Mouse (Mus musculus) left cerebral cortex, postnatal 36 days (tissue): Measurements from ENCODE around the gene AI661453. TPM values are rescaled to one million over a fixed set of nuclear protein-coding genes. Genes with fewer than 3 reads are reported as not detected.
"Not testable (repeated sequence)": the region's sequence is repeated elsewhere in the genome, so short reads cannot be mapped to it uniquely, and the experiment has no call there.

Experiments used
- DNase-seq, 2 experiments: peaks; one replicate each; pipeline ENCODE4 v3.0.0; 2021 to 2022; ENCODE audit warnings: low spot score in 2 of 2, mixed read lengths in 1 of 2
- intact Hi-C: fragments of 180-260 bp; cut with DNase I; formaldehyde crosslinking; loops from one replicate; pipeline ENCODE4 v1.15.1; 2025
- total RNA-seq, 2 experiments: library from RNA; stranded (reverse); gene quantifications; 2 replicates each; pipeline ENCODE4 v1.2.3; 2021

AI661453 gene
- under 1 TPM; 0.30 to 0.43 TPM for total RNA-seq

DNA sequence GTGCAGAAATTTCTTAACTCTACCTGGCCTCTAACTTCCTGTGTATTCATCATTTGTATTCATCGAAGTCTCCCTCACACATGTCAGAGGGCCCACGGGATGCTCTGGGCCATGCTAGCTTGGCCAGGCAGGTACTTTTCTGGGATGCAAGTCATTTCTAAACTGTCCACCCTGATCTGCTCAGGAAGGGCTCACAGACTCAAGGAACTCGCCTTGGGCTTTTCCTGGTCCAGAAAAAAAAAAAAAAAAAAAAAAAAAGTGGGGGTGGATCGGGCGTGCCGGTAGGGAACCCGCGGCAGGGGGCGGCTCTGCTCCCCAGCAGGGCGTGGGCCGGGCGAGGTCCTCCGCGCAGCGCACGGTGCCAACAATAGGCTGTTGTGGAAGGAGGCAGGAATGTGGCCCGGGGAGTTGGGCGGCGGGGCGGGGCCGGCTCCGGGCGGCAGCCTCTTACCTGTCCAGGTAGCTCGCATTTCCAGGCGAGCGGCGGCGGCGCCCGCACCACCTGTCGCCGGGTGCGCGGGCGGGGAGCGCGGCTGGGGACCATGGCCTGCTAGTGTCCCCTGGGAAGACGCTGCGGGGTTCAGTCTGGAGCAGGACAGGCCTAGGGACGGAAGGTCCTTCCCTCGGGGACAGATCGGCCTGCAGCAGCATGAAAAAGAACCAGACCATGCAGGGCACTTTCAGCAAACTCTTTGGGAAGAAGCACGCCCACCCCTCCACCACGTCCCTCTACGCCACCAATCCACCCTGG is at the start of gene AI661453:
Gene AI661453, plus strand, starts transcription at position 460 of the 751 bp plus-strand sequence.
- no peak for DNase-seq
- intact Hi-C loops: no loop called here

DNA sequence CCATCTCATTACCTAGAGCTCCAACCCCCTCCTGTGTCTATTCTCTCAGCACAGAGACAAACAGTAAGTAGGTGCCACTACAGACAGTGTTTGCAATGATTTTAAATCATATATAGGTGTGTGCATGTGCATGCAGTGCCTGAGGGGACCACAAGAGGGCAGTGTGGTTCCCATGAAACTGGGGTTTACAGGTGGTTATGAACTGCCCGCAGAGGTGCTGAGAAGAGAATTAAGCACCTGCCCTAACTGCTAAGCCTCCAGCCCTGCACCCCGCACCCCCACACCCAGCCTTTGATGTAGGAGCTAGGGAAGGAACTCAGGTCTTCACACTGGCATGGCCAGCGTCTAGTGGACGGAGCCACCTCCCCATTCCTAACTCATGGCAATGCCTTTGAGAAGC is 49.8 kb upstream of the AI661453 start:
- intact Hi-C loops: no loop called here

DNA sequence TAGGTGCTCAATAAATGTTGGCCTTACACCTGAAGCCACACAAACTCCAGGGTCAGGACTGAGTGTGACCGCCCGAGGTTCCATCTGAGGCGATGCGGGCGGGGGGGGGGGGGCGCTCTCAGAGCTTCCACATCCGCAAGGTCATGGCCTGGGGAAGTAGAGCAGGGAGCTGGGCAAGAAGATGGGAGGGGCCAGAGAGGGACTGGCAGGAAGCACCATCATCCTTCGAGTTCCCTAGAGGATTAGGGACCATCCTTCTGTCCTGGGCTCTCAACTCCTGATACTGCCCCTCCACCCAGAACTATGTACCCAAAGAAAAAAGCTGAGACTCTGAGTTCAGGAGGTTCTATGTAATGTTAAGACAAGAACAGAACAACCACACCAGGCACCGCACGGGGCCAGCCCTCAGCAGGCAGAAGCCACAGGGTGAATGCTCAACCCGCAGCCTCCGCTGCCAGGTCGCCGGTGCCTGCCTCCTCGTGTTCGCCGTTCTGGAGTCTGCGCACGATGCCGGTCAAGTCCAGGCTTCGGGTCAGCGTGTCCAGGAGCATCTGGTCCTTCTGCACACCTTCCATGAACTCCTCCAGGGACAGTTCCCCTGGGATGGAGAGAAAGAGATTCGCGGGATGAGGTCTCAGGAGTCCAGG is 42.1 kb upstream of the AI661453 start:
- intact Hi-C loops: no loop called here
- DNase-seq: no peak

More for the DNA sequence above, 49.8 kb upstream of the AI661453 start:
- DNase-seq: no peak

DNA sequence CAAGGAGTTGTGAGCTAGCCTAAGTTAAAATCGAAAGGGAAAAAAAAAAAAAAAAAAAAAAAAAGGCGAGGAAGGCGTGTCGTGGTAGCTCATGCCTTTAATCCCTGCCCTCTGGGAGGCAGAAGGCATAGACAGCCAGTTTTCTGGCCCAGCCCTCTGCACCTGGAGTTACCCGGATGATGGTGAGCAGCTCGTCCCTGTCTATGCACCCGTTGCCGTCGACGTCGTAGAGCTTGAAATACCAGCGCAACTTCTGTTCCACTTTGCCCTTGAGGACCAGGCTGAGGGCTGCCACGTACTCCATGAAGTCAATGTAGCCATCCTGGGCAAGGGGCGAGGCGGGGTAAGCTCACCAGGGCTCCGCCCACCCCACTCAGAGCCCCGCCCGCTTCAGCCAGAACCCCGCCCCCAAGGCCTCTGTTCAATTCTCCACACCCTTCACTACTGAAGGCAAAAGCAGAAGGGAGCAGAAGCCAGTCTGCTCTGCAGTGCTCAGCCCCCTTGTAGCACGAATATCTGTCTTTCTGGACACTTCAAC is 41.0 kb upstream of the AI661453 start:
- intact Hi-C loops: no loop called here
- DNase-seq: peak in 1 of 2 experiments; percentile 4

DNA sequence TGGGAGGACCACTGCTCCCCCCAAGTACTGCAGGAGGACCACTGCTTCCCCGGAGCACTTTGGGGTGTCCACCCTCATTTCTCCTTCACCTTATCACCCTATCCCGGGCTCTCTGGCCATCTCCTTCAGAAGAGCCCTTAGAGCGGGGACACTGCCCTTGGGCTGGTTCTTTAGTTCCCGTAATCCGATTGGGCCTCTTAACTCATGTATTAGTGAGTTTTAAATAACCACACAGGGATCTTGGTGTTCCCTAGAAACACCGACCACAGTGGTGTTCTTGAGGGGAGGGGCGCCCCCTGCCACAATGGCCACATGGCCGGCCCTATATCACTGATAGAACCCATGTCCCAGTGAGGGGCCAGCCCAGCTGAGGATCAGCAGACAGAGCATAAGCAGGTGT is 37.3 kb upstream of the AI661453 start:
- intact Hi-C loops: no loop called here
- DNase-seq: no peak

DNA sequence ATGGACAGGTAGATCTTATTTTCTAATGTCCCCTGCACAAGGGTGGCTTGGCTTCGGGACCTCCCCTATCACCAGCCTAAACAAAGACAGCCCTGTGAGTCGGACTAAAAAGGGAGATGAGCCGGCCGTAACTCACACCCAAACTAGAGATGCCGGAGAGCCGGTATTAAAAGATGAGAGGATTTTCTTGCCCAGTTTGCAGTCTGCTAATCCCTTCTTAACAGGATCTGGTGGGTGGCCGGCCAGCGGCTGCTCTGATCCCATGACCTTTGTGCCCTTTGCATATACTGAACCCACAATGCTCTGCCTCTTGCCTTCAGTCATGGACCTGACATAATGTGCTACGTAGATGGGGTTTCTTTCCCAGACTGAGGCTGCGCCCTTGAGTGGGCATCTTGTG is 36.0 kb upstream of the AI661453 start, which contains the start of gene Guca1a:
Gene Guca1a, minus strand, starts transcription at position 134 of the 400 bp plus-strand sequence.
- intact Hi-C loops: no loop called here
- no peak for DNase-seq

DNA sequence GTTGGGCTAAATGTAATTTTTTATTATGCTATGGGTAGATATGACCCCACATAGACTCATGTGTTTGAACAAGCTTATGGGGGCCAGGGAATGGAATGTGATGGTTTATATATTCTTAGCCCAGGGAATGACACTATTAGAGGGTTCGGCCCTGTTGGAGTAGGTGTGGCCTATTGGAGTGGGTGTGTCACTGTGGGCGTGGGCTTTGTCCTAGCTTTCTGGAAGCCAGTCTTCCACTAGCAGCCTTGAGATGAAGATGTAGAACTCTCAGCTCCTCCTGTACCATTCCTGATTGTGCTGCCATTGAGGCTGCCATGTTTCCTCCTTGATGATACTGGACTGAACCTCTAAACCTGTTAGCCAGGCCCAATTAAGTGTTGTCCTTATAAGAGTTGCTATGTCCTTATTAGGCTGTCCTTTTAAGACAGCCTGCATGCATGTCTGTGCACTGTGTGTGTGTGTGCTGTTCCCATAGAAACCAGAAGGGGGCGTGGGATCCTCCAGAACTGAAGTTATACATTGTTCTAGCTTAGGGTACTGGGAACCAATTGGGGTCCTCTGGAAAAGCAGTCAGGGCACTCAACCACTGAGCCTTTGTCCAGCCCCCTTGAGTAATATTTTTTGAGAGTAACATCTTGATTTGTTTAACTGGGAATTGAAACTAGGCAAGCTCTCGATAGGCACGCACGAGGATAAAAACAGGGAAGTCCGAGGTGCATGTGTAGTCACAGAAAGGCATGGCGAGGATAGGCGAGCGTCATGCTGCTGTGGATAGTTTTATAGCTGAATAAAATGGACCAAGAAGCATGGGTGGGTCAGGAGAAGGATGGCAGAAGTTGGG is 28.5 kb upstream of the AI661453 start:
- intact Hi-C loops: no loop called here
- no peak for DNase-seq

DNA sequence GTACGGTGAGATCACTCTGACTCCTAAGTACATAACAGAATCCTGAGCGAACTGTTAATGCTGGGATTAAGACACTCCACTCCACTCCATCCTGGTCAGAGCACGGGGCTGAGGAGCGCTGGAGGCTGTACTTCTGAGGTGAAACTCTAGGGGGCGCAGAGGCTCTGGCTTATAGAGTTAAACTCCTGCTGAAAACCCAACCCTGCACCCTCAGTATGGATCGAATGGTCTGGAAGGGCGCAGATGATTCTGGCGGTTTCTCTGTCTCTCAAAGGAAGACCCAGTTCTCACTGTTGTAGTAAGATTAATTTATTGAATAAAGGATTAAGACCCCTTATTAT is 27.9 kb upstream of the AI661453 start:
- intact Hi-C loops: no loop called here
- peak in 1 of 2 experiments; percentile 10 for DNase-seq

DNA sequence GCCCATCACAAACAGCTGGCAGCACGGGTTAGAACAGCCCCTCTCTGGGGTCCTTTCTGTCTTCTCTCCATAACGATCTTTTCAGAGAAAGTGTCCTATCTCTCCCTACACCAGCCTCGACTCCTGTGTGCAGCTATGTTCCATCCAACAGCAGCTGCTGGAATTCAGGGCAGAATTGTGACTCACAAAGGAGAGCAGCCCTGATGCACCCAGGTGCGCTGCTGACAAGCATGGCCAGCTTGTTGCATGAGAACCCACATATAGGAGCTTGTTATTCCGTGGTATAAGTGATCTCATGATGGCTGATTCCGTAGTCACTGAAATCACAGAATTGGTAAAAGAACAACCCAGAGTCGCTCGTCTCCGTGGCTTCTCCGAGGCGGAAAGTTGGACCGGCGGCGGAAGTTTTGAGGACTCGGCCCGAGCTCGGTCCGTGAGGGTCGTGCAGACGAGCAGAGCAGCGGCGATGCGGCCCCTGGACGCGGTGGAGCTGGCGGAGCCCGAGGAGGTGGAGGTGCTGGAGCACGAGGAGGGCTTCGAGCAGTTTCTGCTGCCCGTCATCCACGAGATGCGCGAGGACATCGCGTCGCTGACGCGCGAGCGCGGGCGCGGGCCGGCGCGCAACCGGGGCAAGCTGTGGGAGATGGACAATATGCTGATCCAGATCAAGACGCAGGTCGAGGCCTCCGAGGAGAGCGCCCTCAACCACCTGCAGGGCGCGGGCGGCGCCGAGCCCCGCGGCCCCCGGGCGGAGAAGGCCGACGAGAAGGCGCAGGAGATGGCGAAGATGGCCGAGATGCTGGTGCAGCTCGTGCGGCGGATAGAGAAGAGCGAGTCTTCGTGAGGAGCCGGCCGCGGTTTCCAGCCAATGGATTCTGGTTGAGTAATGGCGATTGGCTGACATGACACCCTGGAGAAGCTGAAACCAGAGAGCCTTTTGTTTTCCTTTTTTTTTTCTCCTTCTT is 26.2 kb upstream of the AI661453 start:
- peak; percentile 24 to 37 for DNase-seq
- intact Hi-C loops: not testable (repeated sequence)

DNA sequence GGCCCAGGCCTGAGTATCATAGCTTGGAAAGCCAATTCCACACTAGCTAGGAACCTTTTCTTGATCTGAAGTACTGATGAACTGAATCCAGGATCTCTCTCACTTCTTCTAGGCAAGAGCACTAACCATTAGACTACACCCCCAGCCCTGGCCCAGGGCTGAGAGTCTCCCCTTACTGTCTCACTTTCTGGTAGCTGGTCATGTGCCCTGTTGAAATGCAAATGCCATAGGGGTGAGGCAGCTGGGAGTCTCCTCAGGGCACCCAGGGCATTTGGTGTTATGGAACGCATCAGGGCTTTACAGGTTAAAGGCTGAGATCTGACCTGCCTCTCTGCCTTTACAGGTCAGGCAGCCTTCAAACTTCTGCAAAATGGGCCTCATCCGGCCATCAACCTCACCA is 16.2 kb upstream of the AI661453 start:
- no peak for DNase-seq
- intact Hi-C loops: no loop called here

DNA sequence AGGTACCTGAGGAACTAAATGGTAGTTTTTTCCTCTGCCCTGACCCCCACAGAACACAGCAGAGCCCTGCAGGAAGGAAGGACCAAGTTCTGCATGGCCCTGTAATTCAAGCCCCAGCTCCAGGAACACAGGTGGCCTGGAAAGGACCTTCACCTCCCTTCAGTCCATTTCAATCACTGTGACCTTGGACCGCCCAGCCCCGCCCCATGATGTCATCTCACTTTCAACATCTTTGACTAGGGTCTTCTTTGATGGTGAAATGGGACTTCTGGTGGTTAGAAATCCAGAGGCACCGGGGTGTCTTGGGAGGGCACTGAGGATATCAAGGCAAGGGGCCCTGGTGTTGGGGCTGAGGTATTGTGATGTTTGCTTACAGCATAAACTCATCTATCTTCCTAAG is 14.8 kb upstream of the AI661453 start:
- intact Hi-C loops: no loop called here
- DNase-seq: no peak

DNA sequence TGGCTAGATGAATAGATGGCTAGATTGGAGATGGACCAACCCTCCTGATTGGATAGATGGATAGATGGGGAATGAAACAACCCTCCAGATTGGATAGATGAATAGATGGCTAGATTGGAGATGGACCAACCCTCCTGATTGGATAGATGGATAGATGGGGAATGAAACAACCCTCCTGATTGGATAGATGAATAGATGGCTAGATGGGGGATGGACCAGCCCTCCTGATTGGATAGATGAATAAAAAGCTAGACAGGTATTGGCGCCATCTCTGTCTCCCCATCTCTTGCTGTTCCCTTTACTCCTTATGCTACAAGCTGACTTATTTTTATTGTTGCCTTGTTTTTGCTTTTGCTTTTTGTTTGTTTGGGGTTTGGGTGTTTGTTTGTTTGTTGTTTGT is 13.8 kb upstream of the AI661453 start:
- DNase-seq, intact Hi-C loops: not testable (repeated sequence)

DNA sequence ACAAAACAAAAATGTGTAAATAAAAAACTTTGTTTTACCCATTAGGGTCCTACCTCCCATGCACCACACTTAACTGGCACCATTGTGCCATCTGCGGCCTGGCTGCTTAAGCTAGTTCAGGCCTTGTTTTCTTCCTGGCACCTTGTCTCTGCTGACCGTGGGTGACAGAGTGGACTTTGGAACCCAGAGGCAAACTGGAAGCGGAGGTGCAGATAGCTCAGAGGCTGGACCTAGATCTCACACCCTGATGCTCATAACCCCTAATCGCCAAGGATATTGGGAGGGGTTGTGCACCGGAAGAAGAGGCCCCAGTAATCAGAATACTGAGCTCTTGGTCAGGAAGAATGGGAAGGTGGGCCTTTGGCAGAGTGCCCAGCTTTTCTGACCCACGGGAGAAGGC is 12.2 kb upstream of the AI661453 start:
- DNase-seq: no peak
- intact Hi-C loops: no loop called here

DNA sequence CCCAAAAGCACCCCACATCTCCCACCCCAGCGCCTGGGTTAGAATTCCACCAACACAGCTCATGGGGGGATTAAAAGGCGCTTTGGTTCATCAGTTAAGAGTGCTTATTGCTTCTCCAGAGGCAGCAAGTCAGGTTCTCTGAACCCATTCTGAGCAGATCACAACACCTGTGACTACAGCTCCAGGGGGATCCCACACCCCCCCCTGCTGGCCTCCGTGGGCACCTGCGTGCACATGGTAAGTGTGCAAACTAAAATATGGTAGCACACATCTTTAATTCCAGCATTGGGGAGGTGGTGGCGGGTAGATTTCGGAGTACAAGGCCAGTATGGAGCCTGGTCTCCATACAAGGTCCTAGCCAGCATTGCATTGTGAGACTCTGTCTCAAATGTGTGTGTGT is 9.1 kb upstream of the AI661453 start:
- DNase-seq: no peak
- intact Hi-C loops: no loop called here

DNA sequence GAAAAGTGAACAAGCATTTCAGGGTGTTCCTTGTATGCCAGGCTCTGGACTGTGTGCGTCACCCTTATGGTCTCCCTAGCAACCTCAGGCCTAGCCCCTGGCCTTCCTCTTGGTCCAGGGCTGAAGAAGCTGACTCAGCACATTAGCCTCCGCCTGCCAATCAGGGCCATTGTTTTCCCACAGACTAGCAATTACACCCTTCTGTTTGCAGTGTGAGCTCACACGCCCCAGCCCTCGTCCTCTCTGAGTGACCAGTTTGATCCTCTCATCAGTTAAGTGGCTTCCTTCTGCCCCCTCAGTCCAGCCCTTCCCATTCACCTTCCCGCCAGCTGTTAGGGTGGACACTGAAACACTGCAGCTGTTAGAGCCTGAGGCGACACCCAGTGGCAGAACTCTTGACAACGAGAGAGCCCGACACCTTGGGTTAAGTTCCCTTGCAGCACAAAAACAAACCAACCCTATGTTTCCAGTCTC is 7.5 kb upstream of the AI661453 start:
- DNase-seq: no peak
- intact Hi-C loops: no loop called here

DNA sequence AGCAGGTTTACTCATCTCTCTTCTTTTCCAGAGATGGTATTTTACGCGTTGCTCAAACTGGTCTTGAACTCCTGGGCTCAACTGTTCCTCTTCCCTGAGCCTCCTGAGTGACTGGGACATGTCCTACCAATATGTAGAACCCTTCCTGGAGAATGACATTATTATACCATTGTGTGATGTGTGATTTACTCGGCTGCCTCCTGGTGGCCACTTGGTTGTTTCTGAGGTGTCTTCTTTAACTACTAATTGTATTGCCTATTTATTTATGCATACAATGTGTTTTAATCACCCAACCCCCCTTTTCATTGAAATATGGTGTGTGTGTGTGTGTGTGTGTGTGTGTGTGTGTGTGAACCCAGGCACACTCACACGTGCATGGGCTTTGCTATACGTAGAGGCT is 5.6 kb upstream of the AI661453 start:
- intact Hi-C loops: no loop called here
- DNase-seq: no peak

DNA sequence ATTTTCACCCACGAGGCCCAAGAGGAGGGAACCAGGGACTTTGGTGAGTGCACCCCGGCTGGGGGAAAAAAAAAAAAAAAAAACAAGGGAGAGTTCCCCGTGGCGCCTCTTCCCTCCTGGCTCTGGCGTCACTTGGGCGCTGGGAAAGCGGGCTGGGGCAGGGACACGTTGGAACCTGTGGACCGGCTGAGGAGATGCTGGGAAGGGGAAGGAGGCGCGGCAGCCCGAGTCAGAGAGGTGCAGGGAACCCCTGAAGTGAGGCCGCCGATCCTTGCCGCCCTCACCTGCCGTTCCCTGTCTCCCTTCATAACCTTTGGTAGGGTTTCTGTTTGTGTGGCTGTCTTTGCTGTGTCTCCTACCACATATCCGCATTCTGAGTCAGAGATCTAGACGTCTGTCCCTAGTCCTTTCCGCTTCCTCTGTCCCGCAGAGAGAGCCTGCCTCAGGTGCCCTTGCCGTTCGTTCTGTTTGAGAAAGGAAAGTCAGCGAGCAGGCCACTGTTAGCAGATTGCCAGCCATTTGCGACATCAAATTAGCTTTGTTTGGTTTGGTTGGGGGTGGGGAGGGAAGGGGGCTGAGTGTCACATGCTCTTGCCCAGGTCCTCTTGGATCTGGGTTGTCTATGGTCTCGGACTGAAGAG is 612 bp downstream of the AI661453 start, which contains the start of gene 1700001C19Rik:
Gene 1700001C19Rik, minus strand, starts transcription at position 470 of the 641 bp plus-strand sequence.
- DNase-seq: no peak
- intact Hi-C loops: no loop called here

DNA sequence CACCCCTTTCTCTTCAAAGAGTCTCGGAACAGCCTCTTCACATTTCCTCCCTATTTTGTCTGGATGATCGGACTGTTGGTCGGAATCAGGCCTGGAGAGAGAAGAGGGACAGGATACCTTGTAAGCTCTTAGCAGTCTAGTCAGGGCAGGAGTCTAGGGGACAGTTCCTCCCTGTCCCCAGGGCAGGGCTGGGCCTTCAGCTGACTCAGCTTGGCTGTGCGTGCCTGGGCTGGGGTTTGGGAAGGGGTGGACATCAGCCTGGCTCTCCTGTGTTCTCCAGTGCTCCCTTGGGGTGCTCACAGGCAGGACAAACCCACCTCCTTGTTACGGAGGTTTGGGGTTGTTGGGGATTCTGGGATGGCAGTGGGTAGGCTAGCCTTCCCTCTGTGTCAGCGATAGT is 2.2 kb downstream of the AI661453 start:
- no peak for DNase-seq
- intact Hi-C loops: no loop called here
